Mouse (Mus musculus) hindbrain, postnatal 0 days (tissue): Measurements from ENCODE around the gene Gm10681. TPM values are rescaled to one million over a fixed set of nuclear protein-coding genes. Genes with fewer than 3 reads are reported as not detected.
"Not testable (repeated sequence)": the region's sequence is repeated elsewhere in the genome, so short reads cannot be mapped to it uniquely, and the experiment has no call there.

Experiments used
- ATAC-seq: fragments of 200-750 bp; cut with Nextera tagmentation; 2 replicates; pipeline ENCODE4 v1.8.0; 2017; ENCODE audit warnings: mild to moderate bottlenecking, moderate TSS enrichment, moderate library complexity
- DNase-seq: peaks from one replicate; pipeline ENCODE4 v3.0.0-alpha.2; 2015; ENCODE audit warnings: low spot score
- H3K27ac ChIP-seq: fragments of 300-500 bp; sonication (generic); 2 replicates; pipeline ENCODE4 v1.5.1; 2014; ENCODE audit warnings: mild to moderate bottlenecking
- H3K27me3 ChIP-seq: fragments of 300-500 bp; sonication (generic); 2 replicates; pipeline ENCODE4 v1.6.1; 2014; ENCODE audit warnings: low read length, mixed read lengths; ENCODE audit not compliant: insufficient read depth
- H3K36me3 ChIP-seq: fragments of 300-500 bp; sonication (generic); 2 replicates; pipeline ENCODE4 v1.6.1; 2014; ENCODE audit warnings: low read length, mixed read lengths; ENCODE audit not compliant: insufficient read depth
- H3K4me1 ChIP-seq: fragments of 300-500 bp; sonication (generic); 2 replicates; pipeline ENCODE4 v1.6.1; 2014; ENCODE audit warnings: antibody characterized with exemption, low read length, mixed read lengths; ENCODE audit not compliant: insufficient read depth
- H3K4me2 ChIP-seq: fragments of 300-500 bp; sonication (generic); 2 replicates; pipeline ENCODE4 v1.6.1; 2014; ENCODE audit warnings: low read depth, mild to moderate bottlenecking, low read length, moderate library complexity, mixed read lengths
- H3K4me3 ChIP-seq: fragments of 300-500 bp; sonication (generic); 2 replicates; pipeline ENCODE4 v1.5.1; 2014; ENCODE audit warnings: low read length
- H3K9ac ChIP-seq: fragments of 300-500 bp; sonication (generic); replicated peaks from 2 replicates; pipeline ENCODE4 v1.6.1; 2014; ENCODE audit warnings: mild to moderate bottlenecking, low read length, moderate library complexity, mixed read lengths
- H3K9me3 ChIP-seq: fragments of 300-500 bp; sonication (generic); 2 replicates; pipeline ENCODE4 v1.6.1; 2016; ENCODE audit warnings: low read length, mixed read lengths
- WGBS: fragments of 180-500 bp; shearing (Covaris S2); extraction: QIAGEN DNeasy Blood & Tissue Kit; methylation state at CpG from one replicate; pipeline ENCODE4 v1.1.7; 2014; 5-methylcytosine and 5-hydroxymethylcytosine counted together
- polyA plus RNA-seq: library from polyadenylated mRNA; unstranded; fragments of >200 nt; fragmentation: Nextera tagmentation; extraction: Ambion mirVana; gene quantifications from 2 replicates; pipeline ENCODE4 v1.2.1, GENCODE M21; 2015
- total RNA-seq: library from RNA; depleted of rRNA; stranded (reverse); fragments of >200 nt; gene quantifications from 2 replicates; pipeline ENCODE4 v1.2.3, GENCODE M21; 2014; rRNA removed

Gm10681 gene
- total and polyA plus RNA-seq, 2 experiments from 2014 or later, result not detected

DNA sequence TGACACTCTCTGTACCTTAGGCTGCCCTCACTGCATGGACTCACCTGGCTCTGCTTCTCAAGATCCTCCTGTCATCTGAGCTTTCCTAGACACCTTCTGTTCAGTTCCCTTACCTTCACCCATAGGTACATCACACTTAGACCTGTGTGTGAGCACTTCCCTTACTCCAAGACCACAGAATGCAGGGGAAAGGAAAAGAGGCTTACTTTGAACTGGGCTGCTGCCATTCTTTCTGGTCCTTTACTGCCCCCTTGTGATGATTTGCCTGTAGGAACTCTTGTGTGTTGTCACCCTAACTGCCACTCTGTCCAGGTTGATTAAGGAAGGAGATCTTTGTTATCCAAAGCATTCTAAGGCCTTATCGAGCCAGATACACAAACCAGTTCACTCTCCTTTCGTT is 38.4 kb downstream of the Gm10681 start:
- not testable (repeated sequence) for H3K9me3 ChIP-seq, H3K27ac ChIP-seq, H3K4me3 ChIP-seq, H3K27me3 ChIP-seq, H3K9ac ChIP-seq, H3K4me2 ChIP-seq, H3K36me3 ChIP-seq, DNase-seq, H3K4me1 ChIP-seq
- no CpG with 5 or more reads among the region's 2 CpGs for WGBS
- peak; percentile 61; the same call in 1 of the 2 replicates for ATAC-seq

DNA sequence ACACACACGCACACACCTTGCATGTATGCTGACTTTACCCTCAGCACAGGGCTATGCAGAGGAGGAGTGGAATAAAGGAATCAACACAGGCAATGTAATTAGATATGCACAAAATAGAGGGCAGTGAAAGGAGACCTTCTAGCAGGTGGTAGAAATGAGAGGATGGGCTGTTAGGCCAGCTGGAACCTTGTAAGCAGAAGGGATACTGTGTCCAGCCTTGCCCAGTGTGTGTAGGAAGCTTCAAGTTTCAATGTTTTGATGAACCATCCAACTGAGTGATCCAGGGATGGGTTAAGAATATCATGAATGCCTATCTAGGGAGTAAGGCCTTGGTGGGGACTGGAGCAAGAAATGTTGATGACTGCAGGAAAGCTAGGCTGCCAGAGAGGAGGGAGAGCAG is 40.1 kb downstream of the Gm10681 start:
- H3K27me3 ChIP-seq, H3K4me1 ChIP-seq, H3K27ac ChIP-seq, H3K36me3 ChIP-seq, H3K9ac ChIP-seq, H3K4me2 ChIP-seq, DNase-seq, H3K4me3 ChIP-seq, ATAC-seq, H3K9me3 ChIP-seq: not testable (repeated sequence)
- 88% methylated on average over 1 of the region's 1 CpGs for WGBS

DNA sequence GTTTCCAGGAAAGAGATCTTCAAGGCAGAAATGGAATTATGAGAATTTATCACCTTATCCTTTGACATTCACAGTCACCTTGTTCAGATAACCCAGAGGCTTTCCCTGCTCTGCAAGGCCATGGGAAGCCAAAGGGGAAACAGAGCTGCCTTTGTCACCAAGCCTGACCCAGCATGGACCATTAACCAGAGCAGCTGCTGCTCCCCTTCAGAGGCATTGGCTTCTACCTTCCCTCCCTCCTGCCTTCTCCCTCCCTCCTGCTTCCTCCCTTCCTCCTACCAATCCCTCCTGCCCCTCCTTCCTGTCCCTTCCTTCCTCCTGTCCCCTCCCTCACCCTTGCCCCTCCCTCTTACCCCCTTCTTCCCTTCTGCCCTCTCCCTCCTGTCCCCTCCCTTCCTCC is 41.0 kb downstream of the Gm10681 start:
- not testable (repeated sequence) for H3K9ac ChIP-seq, H3K27ac ChIP-seq, H3K4me3 ChIP-seq, ATAC-seq, DNase-seq, H3K36me3 ChIP-seq, H3K4me1 ChIP-seq, H3K9me3 ChIP-seq, H3K27me3 ChIP-seq, H3K4me2 ChIP-seq

DNA sequence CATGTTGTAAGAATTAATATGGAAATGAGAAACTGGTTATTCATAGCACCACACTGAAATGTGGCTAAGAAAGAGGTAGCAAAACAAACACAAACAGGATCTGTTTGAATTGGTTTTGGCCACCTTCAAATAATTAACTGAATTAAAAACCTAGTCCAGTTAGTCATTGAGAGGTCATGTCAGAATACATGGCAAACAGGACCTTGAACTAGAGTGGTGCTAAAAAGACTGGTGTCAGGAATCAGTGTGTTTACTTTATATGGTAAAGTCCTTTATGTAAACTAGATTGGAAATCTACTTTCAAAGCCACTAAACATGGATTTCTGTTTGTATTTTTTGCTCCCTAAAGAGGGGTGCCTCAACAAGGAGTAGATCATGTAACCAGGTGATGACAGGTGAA is 63.6 kb downstream of the Gm10681 start:
- not testable (repeated sequence) for H3K4me3 ChIP-seq, ATAC-seq

DNA sequence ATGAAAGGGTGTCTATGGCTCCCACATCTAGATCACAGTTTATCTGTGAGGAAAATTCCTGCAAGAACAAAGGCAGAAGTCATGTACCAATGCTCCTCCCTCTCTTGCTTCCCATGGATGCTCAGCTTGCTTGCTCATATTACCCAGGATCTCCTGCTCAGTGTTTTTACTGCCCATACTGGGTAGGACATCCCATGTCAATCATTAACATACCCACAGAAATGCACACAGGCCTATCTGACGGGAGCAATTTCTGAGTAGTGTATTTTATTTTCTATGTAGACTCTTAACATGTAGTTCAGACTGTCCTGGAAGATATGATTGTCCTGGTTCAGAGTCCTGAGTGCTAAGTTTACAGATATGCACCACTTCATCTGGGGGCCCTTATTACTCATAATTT is 64.1 kb downstream of the Gm10681 start:
- not testable (repeated sequence) for H3K27me3 ChIP-seq, H3K27ac ChIP-seq, H3K4me1 ChIP-seq, H3K9ac ChIP-seq, H3K9me3 ChIP-seq, ATAC-seq, DNase-seq, H3K4me3 ChIP-seq, H3K4me2 ChIP-seq, H3K36me3 ChIP-seq
- WGBS, result no CpG with 5 or more reads among the region's 1 CpGs

More for the DNA sequence above, 63.6 kb downstream of the Gm10681 start:
- not testable (repeated sequence) for H3K4me1 ChIP-seq, H3K27me3 ChIP-seq, DNase-seq, H3K9me3 ChIP-seq, H3K4me2 ChIP-seq, H3K36me3 ChIP-seq, H3K9ac ChIP-seq, H3K27ac ChIP-seq

DNA sequence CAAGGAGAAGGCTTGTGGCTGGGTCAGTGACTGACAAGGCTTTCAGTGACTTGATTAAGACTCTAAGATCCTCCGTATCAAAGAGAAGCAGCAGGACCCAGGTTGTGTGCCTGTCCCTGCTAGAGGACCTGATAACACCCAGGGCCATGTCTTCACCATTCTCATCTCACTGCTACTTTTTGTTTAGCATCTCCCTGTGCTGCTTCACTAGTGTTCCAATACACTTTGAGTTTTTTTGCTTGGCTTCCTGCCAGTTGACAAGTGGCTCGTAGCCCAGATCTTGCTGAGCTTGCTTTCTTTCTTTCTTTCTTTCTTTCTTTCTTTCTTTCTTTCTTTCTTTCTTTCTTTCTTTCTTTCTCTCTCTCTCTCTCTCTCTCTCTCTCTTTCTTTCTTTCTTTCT is 65.8 kb downstream of the Gm10681 start:
- H3K4me2 ChIP-seq, ATAC-seq, H3K27ac ChIP-seq, H3K9ac ChIP-seq, H3K36me3 ChIP-seq, H3K4me1 ChIP-seq, DNase-seq, H3K27me3 ChIP-seq, H3K9me3 ChIP-seq, H3K4me3 ChIP-seq: not testable (repeated sequence)
- WGBS, result 11% methylated on average over 1 of the region's 2 CpGs

DNA sequence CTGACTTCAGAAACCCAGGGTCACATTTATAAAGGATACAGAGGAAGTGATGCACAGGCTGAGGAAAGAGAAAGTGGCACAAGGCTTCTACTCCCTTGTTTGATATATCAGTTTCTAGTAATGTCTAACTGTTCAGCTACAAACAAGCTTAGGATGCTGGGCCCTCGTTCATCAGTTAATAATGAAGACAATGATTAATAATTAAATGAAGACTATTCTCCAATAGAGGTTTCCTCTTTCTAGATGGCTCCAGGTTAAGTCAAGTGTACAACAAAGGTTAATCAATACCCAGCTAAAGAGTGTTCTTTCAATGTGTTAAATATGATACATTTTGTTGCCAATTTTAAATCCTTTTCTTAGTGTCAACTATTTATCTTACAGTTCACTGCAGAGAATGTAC is 78.2 kb downstream of the Gm10681 start, which contains the start of gene Hsd3b4:
Gene Hsd3b4, minus strand, starts transcription at position 101 of the 400 bp plus-strand sequence.
- not testable (repeated sequence) for H3K27ac ChIP-seq, H3K9ac ChIP-seq, H3K9me3 ChIP-seq, H3K4me3 ChIP-seq, H3K27me3 ChIP-seq, H3K36me3 ChIP-seq, ATAC-seq, H3K4me2 ChIP-seq, DNase-seq, H3K4me1 ChIP-seq
- no CpG with 5 or more reads among the region's 1 CpGs for WGBS

DNA sequence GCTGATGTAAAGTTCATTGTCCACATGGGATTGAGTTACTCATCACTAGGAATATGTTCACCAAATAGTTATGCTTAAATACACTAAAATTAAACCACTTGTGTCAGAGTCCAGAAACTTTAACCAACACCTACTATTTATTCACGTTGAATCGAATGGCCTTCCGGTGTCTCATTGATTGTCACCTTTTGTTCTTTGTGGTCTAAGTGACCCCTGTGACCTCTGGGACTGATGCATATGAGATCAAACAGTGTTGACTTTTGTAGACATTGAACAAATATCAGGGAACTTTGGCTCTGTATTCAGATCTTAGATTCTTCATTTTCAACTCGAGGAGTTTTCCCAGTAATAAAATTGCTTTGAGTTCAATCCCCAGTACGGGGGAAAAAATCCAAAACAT is 81.4 kb downstream of the Gm10681 start:
- not testable (repeated sequence) for H3K4me3 ChIP-seq, ATAC-seq, DNase-seq, H3K9me3 ChIP-seq, H3K4me2 ChIP-seq, H3K4me1 ChIP-seq, H3K27me3 ChIP-seq, H3K36me3 ChIP-seq, H3K27ac ChIP-seq, H3K9ac ChIP-seq
- WGBS, result no CpG with 5 or more reads among the region's 5 CpGs

Other genes starting within 250 kb of the Gm10681 start
- 348 and 370 TPM in 2 replicates for gene Phgdh, start 248.8 kb downstream of the Gm10681 start, total RNA-seq
- gene Phgdh, start 248.8 kb downstream of the Gm10681 start, polyA plus RNA-seq, result 261 and 279 TPM in 2 replicates
- gene Zfp697, start 206.3 kb downstream of the Gm10681 start, total RNA-seq, result 29.1 and 29.6 TPM in 2 replicates
- gene Zfp697, start 206.3 kb downstream of the Gm10681 start, polyA plus RNA-seq, result 15.3 and 17.3 TPM in 2 replicates
- gene Gm4450, start 131.7 kb downstream of the Gm10681 start, total RNA-seq, result not detected in 2 replicates
- not detected in 2 replicates for gene Gm4450, start 131.7 kb downstream of the Gm10681 start, polyA plus RNA-seq
- gene Hsd3b4, start 78.3 kb downstream of the Gm10681 start, total RNA-seq, result not detected in 2 replicates
- not detected in 2 replicates for gene Hsd3b4, start 78.3 kb downstream of the Gm10681 start, polyA plus RNA-seq
- not detected in 2 replicates for gene Hsd3b5, start 41.4 kb upstream of the Gm10681 start, total RNA-seq
- not detected in 2 replicates for gene Hsd3b5, start 41.4 kb upstream of the Gm10681 start, polyA plus RNA-seq
- gene Hsd3b2, start 135.7 kb upstream of the Gm10681 start, total RNA-seq, result not detected in 2 replicates
- not detected in 2 replicates for gene Hsd3b2, start 135.7 kb upstream of the Gm10681 start, polyA plus RNA-seq
- not detected in 2 replicates for gene Hsd3b3, start 174.3 kb upstream of the Gm10681 start, total RNA-seq
- 0.09 and 0.13 TPM in 2 replicates for gene Hsd3b3, start 174.3 kb upstream of the Gm10681 start, polyA plus RNA-seq
- gene Hsd3b6, start 225.6 kb upstream of the Gm10681 start, total RNA-seq, result not detected in 2 replicates
- gene Hsd3b6, start 225.6 kb upstream of the Gm10681 start, polyA plus RNA-seq, result 0.11 TPM in 1 of 2 replicates, not detected in the other